Mouse (Mus musculus) heart, adult 2 months (tissue): ENCODE measurements around the gene 9130023H24Rik.

Experiments
- CTCF ChIP-seq: fragments of 200-600 bp; IDR thresholded peaks from 2 replicates; pipeline ENCODE4 v1.8.1; 2022; ENCODE audit warnings: antibody characterized with exemption, mild to moderate bottlenecking, moderate library complexity
- EP300 ChIP-seq: fragments of 200-500 bp; IDR thresholded peaks from 2 replicates; pipeline ENCODE4 v1.6.1; 2011; ENCODE audit warnings: low read depth, low read length, control low read depth; ENCODE audit not compliant: insufficient read depth
- POLR2A ChIP-seq: fragments of 200-500 bp; IDR thresholded peaks from 2 replicates; pipeline ENCODE4 v1.6.1; 2011; ENCODE audit warnings: mild to moderate bottlenecking, low read depth, low read length, control low read depth; ENCODE audit not compliant: insufficient read depth

- no peak for TF ChIP-seq CTCF
- TF ChIP-seq POLR2A, result no peak
- TF ChIP-seq EP300, result no peak
Measured at GRCm38 (mm10) chr7:128282532-128283244, 44.9 kb upstream of the 9130023H24Rik start.
